Mouse (Mus musculus): ENCODE data around the gene Plekhm3. TPM values are rescaled to one million over a fixed set of nuclear protein-coding genes. Genes with fewer than 3 reads are reported as not detected.

The Plekhm3 gene
- polyA plus RNA-seq, 1 experiment from 2014 or later: 7.8 TPM

DNA sequence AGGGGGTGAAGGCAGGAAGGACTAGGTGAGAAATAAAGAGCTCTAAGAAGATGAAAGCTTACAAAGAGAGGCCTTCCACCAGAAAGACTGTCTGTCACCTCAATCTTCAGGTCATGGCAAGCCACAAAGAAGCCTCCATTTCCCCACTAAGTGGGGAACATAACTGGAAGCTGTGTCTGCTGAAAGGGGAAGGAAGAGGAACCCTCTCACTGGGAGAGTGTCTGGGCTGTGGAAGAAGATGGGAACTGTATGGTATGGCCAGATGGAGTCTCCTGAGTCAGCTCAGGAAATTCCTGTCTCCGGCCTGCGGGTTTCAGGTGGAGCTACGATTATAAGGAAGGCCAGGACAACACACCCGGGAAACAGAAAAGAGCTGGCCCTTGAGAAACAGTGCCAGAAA is 88.9 kb downstream of the Plekhm3 start:
- Histone ChIP-seq H3K4me3 (replicated peaks) (no peak overlapping the region), H3K4me1 (peaks cover 11% of the 10 kb centered on the region; the same call in 1 of the 2 replicates), H3K4me2 (no peak overlapping the region), H3K9ac (no peak overlapping the region), H3K27me3 (no peaks in the 10 kb centered on the region), H3K27ac (no peak overlapping the region), H3K36me3 (no peaks in the 10 kb centered on the region), H3K9me3 (replicated peaks) (no peaks in the 10 kb centered on the region)
- no peak for ATAC-seq (replicated peaks; ENCODE audit: low FRiP score)
- 60% methylated on average over 4 of the region's 4 CpGs for WGBS

- no peaks in the 10 kb centered on the region for H3K9me3 ChIP-seq (replicated peaks)
- H3K4me3 ChIP-seq (replicated peaks): no peak overlapping the region
- peaks cover 11% of the 10 kb centered on the region; the same call in 1 of the 2 replicates for H3K4me1 ChIP-seq
- 21% methylated on average over 1 of the region's 1 CpGs for WGBS
- no peak overlapping the region for H3K4me2 ChIP-seq
- ATAC-seq (replicated peaks; ENCODE audit: low FRiP score): no peak
- no peak overlapping the region for H3K27ac ChIP-seq
- H3K27me3 ChIP-seq: no peaks in the 10 kb centered on the region
- H3K36me3 ChIP-seq: no peaks in the 10 kb centered on the region
- no peak overlapping the region for H3K9ac ChIP-seq
These were observed 90.5 kb downstream of the Plekhm3 start for GRCm38 (mm10) chr1:64866140-64866539.

DNA sequence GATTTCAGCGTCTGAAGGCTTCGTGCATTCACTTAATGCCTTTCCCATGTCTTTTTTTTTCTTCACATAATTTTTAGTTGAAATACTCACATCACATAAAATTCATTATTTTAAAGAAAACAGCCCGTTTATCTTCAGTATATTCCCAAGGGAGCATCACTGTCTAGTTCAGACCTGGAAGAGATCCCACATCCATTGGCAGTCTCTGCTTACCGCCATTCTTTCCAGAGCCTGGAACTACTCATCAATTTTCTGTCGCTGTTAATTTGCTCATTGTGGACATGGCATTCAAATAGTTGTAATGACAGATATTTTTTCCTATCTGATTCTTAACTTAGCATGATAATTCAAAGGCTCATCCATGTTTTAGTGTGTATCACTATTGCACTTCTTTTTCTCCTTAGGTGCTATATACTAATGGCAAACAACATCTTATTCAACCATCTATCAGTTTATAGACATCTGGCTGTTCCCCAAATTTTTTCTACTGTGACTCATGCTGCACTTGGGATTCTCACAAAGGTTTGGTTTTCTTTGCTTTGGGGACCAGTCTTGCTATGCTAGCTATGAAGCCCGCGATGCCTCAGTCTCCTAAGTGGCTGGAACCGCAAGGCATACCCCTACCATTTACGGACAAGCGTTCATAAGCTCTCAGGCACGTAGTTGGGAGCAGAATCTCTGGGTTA is 96.2 kb downstream of the Plekhm3 start:
- 83% methylated on average over 11 of the region's 11 CpGs for WGBS
- no peak for ATAC-seq (replicated peaks; ENCODE audit: low FRiP score)
- no peak overlapping the region for H3K4me2 ChIP-seq

DNA sequence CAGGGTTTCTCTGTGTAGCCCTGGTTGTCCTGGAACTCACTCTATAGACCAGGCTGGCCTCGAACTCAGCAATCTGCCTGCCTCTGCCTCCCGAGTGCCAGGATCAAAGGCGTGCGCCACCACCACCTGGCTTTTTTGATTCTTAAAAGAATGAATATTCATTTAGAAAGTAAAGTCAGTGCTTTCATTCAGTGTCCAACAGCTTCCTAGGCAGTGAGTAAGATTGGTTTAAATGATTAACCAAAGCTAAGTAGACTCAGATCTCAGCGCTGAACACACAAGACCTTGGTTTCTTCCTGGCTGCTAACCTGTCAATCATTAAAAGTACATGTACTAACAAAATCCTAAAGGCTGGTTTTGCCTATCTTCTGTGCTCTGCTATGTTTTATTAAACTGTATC is 96.8 kb downstream of the Plekhm3 start:
- Histone ChIP-seq H3K27ac (no peak overlapping the region; the same call in 1 of the 2 replicates), H3K4me2 (no peak overlapping the region), H3K4me1 (0 out of 2 replicates have a peak, but pooled peaks cover 9% of the 10 kb centered on the region), H3K27me3 (no peaks in the 10 kb centered on the region), H3K9ac (no peak overlapping the region), H3K4me3 (replicated peaks) (no peak overlapping the region), H3K9me3 (replicated peaks) (no peaks in the 10 kb centered on the region), H3K36me3 (no peaks in the 10 kb centered on the region)
- peak; percentile 82 for ATAC-seq (replicated peaks; ENCODE audit: low FRiP score)
- WGBS: 76% methylated on average over 5 of the region's 5 CpGs

More for the DNA sequence above, 96.2 kb downstream of the Plekhm3 start:
- Histone ChIP-seq H3K9ac (no peak overlapping the region), H3K36me3 (no peaks in the 10 kb centered on the region), H3K4me1 (0 out of 2 replicates have a peak, but pooled peaks cover 9% of the 10 kb centered on the region), H3K27me3 (no peaks in the 10 kb centered on the region), H3K9me3 (replicated peaks) (no peaks in the 10 kb centered on the region), H3K4me3 (replicated peaks) (no peak overlapping the region), H3K27ac (no peak overlapping the region; the same call in 1 of the 2 replicates)

GRCm38 (mm10) chr1:64854835-64855234 is 101.8 kb downstream of the Plekhm3 start:
- H3K27me3 ChIP-seq: no peaks in the 10 kb centered on the region
- no peaks in the 10 kb centered on the region for H3K9me3 ChIP-seq (replicated peaks)
- ATAC-seq (replicated peaks; ENCODE audit: low FRiP score): no peak
- no peak overlapping the region for H3K9ac ChIP-seq
- 69% methylated on average over 5 of the region's 5 CpGs for WGBS
- no peak overlapping the region for H3K4me2 ChIP-seq
- H3K36me3 ChIP-seq: no peaks in the 10 kb centered on the region
- no peak overlapping the region for H3K4me3 ChIP-seq (replicated peaks)
- peaks cover 9% of the 10 kb centered on the region; the same call in 1 of the 2 replicates for H3K4me1 ChIP-seq
- no peak overlapping the region for H3K27ac ChIP-seq

DNA sequence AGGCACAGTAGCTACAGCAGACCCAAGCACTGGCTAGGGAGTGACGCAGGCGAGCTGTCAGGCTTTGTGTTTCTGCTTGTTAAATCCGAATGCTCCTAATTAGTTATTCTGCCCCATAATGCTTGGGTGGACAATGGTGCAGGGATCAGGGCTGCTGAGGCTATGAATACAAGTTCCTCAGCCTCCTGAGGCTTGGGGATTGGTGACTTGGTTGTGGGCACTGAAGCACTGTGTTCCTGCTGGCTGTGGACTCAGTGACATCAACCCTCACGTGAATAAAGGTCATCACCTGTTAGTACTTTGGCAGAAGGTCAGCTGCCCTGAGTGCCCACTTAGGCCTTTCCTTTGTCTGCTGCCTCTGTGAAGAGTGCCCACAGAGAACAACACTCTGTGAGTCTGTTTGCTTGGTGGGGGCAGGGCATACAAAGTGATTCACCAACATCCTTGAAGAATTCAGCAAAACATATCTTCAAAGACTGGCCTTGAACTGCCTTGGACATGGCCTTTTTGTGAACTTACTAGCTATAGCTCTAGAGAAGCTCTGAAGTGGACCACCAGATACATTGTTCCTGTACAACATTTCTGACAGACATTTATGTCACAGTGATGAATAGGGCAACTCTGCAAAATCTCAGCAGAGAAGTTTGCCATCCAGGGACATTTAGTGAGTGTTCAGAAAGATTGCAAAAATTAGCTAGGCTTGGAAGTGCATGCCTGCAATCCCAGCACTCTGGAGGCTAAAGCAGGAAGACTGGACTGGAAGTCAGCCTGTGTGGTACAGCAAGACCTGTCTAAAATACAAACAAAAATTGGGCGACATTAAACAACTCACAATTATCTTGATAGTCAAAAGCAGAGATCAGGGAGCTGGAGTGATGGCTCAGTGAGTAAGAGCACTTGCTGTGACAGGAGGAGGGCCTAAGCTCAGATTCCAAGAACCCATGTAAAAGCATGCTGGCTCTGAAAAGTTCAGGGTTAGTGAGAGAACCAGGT is 102.6 kb downstream of the Plekhm3 start:
- ATAC-seq (replicated peaks; ENCODE audit: low FRiP score): no peak
- peaks cover 9% of the 10 kb centered on the region; the same call in 1 of the 2 replicates for H3K4me1 ChIP-seq
- 72% methylated on average over 5 of the region's 5 CpGs for WGBS

DNA sequence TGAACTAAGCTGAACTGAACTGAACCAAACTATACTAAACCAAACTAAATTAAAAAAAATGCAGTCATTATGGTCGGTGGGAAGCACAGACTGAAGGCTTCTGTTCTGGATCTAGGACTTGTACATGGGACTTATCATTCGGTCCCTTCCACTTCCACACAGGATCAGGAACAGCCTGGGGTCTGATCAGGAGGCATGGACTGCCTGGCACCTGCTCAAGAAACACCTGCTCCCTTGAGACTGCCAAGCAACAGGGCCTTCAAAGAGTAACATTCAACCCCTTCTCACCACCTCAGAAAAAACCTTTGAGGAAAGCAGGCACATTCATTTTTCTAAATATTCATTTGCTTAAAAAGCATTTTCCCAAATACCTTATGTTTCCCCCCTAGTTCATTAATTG is 103.4 kb downstream of the Plekhm3 start:
- no peak overlapping the region for H3K4me3 ChIP-seq (replicated peaks)
- H3K36me3 ChIP-seq: no peaks in the 10 kb centered on the region
- no peaks in the 10 kb centered on the region for H3K9me3 ChIP-seq (replicated peaks)
- ATAC-seq (replicated peaks; ENCODE audit: low FRiP score): no peak
- no peaks in the 10 kb centered on the region for H3K27me3 ChIP-seq
- WGBS: 83% methylated on average over 2 of the region's 2 CpGs
- no peak overlapping the region for H3K9ac ChIP-seq
- H3K27ac ChIP-seq: no peak overlapping the region
- peaks cover 14% of the 10 kb centered on the region; the same call in 1 of the 2 replicates for H3K4me1 ChIP-seq
- H3K4me2 ChIP-seq: no peak overlapping the region

More for the DNA sequence above, 102.6 kb downstream of the Plekhm3 start:
- H3K36me3 ChIP-seq: no peaks in the 10 kb centered on the region
- no peaks in the 10 kb centered on the region for H3K27me3 ChIP-seq
- H3K27ac ChIP-seq: no peak overlapping the region
- no peak overlapping the region for H3K9ac ChIP-seq
- H3K4me2 ChIP-seq: no peak overlapping the region
- H3K4me3 ChIP-seq (replicated peaks): no peak overlapping the region
- H3K9me3 ChIP-seq (replicated peaks): no peaks in the 10 kb centered on the region

GRCm38 (mm10) chr1:64852272-64852671 is 104.4 kb downstream of the Plekhm3 start:
- Histone ChIP-seq H3K4me2 (no peak overlapping the region), H3K4me3 (replicated peaks) (no peak overlapping the region), H3K36me3 (no peaks in the 10 kb centered on the region), H3K4me1 (peaks cover 21% of the 10 kb centered on the region; the same call in 1 of the 2 replicates), H3K27ac (no peak overlapping the region), H3K27me3 (no peaks in the 10 kb centered on the region), H3K9me3 (replicated peaks) (no peaks in the 10 kb centered on the region), H3K9ac (no peak overlapping the region)
- ATAC-seq (replicated peaks; ENCODE audit: low FRiP score): peak; percentile 90
- 60% methylated on average over 2 of the region's 2 CpGs for WGBS

DNA sequence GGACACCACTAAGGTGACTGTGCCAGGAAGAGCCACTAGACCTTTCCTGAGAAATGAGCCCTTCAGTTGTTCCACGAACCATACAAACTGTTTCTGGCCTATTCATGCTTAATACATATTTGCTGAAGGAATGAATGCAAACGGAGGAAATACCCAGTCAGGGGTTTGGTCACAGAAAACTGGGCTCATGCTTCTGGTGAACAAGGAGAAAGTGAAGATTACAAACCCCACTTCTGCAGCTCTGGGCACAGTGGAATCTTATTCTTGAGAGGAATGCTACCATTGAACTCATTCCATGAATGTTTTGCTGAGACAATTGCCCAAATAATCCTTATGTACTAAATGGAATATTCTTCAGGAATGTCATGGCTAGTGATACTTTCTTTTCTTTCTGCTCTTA is 106.3 kb downstream of the Plekhm3 start:
- no peaks in the 10 kb centered on the region for H3K9me3 ChIP-seq (replicated peaks)
- WGBS: 80% methylated on average over 2 of the region's 2 CpGs

GRCm38 (mm10) chr1:64848996-64849395 is 107.6 kb downstream of the Plekhm3 start:
- Histone ChIP-seq H3K36me3 (no peaks in the 10 kb centered on the region), H3K4me1 (peaks cover 39% of the 10 kb centered on the region), H3K9me3 (replicated peaks) (no peaks in the 10 kb centered on the region), H3K27ac (no peak overlapping the region), H3K4me3 (replicated peaks) (no peak overlapping the region), H3K27me3 (no peaks in the 10 kb centered on the region), H3K4me2 (no peak overlapping the region), H3K9ac (no peak overlapping the region)
- WGBS: 45% methylated on average over 1 of the region's 1 CpGs
- ATAC-seq (replicated peaks; ENCODE audit: low FRiP score): no peak

More for the DNA sequence above, 106.3 kb downstream of the Plekhm3 start:
- Histone ChIP-seq H3K27me3 (no peaks in the 10 kb centered on the region), H3K36me3 (no peaks in the 10 kb centered on the region), H3K4me2 (no peak overlapping the region), H3K4me3 (replicated peaks) (no peak overlapping the region), H3K4me1 (peaks cover 27% of the 10 kb centered on the region), H3K27ac (0 out of 2 replicates have a peak overlapping the region, but pooled peaks have one; percentile 3), H3K9ac (no peak overlapping the region)
- ATAC-seq (replicated peaks; ENCODE audit: low FRiP score): no peak

GRCm38 (mm10) chr1:64848081-64848480 is 108.5 kb downstream of the Plekhm3 start:
- Histone ChIP-seq H3K27ac (no peak overlapping the region), H3K4me2 (no peak overlapping the region), H3K9me3 (replicated peaks) (no peaks in the 10 kb centered on the region), H3K27me3 (no peaks in the 10 kb centered on the region), H3K4me1 (peaks cover 40% of the 10 kb centered on the region), H3K4me3 (replicated peaks) (no peak overlapping the region), H3K36me3 (no peaks in the 10 kb centered on the region), H3K9ac (no peak overlapping the region)
- 82% methylated on average over 7 of the region's 7 CpGs for WGBS
- ATAC-seq (replicated peaks; ENCODE audit: low FRiP score): no peak

DNA sequence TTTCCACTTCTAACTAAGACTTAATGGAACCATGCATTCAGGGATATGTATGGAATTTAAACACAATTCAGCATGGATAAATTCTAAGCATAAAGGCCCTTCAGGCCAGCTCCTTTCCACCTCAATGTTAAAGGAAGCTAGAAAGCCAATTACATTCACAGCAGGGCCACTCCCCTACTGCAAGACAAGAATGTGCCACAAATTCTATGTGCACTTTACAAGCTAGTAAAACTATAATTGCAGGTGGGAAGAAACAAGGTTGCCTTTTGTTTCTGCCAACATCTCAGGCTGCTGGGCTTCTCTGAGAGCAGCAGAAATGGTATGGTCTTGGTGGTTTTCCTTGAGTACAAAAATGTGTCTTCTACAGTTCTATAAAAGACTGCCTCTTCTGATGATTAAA is 109.1 kb downstream of the Plekhm3 start:
- ATAC-seq (replicated peaks; ENCODE audit: low FRiP score): no peak
- Histone ChIP-seq H3K27ac (no peak overlapping the region), H3K4me1 (peaks cover 40% of the 10 kb centered on the region), H3K4me2 (no peak overlapping the region), H3K9ac (no peak overlapping the region), H3K9me3 (replicated peaks) (no peaks in the 10 kb centered on the region), H3K27me3 (no peaks in the 10 kb centered on the region), H3K36me3 (no peaks in the 10 kb centered on the region), H3K4me3 (replicated peaks) (no peak overlapping the region)
